Mouse (Mus musculus) erythroblast, embryonic 14.5 days (primary cell): ENCODE measurements around the gene Hivep2.

Experiments used
- GATA1 ChIP-seq: IDR thresholded peaks from 2 replicates; pipeline ENCODE4 v1.6.1; 2012; ENCODE audit warnings: low read length, inconsistent platforms, mixed read lengths
- TAL1 ChIP-seq: IDR thresholded peaks from 3 replicates; pipeline ENCODE4 v1.6.1; 2012; ENCODE audit warnings: low read length, inconsistent platforms, mixed read lengths

DNA sequence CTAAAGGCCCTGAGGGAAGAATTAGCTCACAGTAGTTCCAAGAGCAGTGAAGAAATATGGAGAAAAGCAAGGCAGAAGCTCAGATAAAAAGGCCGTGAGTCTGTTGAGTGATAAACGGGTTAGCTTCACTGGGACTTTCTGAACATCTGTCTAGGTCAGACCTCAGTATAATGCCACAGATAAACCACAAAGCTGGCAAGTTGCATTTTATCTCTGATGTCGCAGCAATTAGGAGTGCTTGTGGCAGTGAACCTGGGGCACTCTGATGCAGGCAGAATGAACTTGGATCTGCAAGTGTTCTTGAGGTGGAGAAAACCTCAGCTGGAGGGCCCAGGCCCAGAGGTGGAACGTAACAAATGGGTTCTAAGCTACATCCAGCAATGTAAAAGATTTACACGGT lies 36.6 kb upstream of the Hivep2 start:
- TF ChIP-seq GATA1 = no peak
- TF ChIP-seq TAL1 = peak; percentile 39; the same call in 1 of the 3 replicates
